In the genomic region with DNA sequence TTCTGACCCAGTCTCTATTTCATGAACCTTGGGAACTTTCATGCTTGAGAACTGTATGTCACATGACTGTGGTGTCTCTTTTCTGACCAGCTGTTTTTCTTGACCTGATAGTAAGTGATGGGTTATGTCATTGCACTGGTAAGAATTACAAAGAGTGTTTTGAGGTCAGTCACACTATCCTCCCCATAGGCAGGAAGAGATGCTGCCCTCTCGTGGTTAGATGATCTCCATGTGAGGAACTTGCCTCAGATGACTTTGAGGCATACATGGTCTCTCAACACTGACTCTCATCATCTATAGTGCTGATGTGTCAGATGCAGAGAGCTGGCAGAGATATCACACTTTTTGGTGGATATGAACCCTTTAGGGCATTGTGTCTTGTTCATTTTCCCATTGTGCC, we compare ENCODE assay signal across 13 mouse cellular contexts. TPM values are rescaled to one million over a fixed set of nuclear protein-coding genes. Genes with fewer than 3 reads are reported as not detected.
DNase-seq lines count a peak whose midpoint lies in the region; ATAC-seq and TF ChIP-seq lines count a peak whose summit lies in the region.
"Had no signal": no experiment of that assay in that cellular context is flagged by ENCODE, and none has a peak within 500 bp of the region (broad histone marks: within the 10 kb centered on the region; RNA-seq: fewer than 3 reads in every experiment).

No protein-coding gene starts in this region.

- no peaks in the 10 kb centered on the region for H3K9me3 ChIP-seq in midbrain, postnatal 0 days (ENCODE audit: low read length)
- peaks cover 4% of the 10 kb centered on the region; the same call in 1 of the 2 replicates for H3K9me3 ChIP-seq in midbrain, embryonic 10.5 days (replicated peaks)
- H3K9me3 ChIP-seq: heart, embryonic 15.5 days; lung, embryonic 15.5 days had no signal

- peak; percentile 77 for DNase-seq in heart, adult 11 months
- no peak for DNase-seq in heart, adult 8-10 months (ENCODE audit: low spot score)
- no peak for DNase-seq in midbrain, postnatal 0 days (ENCODE audit: low spot score)
- no peak for DNase-seq in midbrain, embryonic 10.5 days (ENCODE audit: low spot score)
- DNase-seq in ZHBTc4 (ENCODE audit: low read depth, low spot score): peak; percentile 53
- peak; percentile 76 for DNase-seq in splenic B cell, adult 2 months (ENCODE audit: low read depth, low spot score)
- DNase-seq in ovary, adult 18-20 months (ENCODE audit: low spot score): no peak
- no peak for DNase-seq in left cerebral cortex, postnatal 14 days (ENCODE audit: low spot score in 2 of 2)

- intact Hi-C loops in left cerebral cortex, postnatal 14 days (cut with DNase I): no loop called here

- 14% methylated on average over 1 of the region's 1 CpGs for WGBS in midbrain, postnatal 0 days
- WGBS in midbrain, embryonic 10.5 days: 38% methylated on average over 1 of the region's 1 CpGs

- H3K27ac ChIP-seq in midbrain, postnatal 0 days (ENCODE audit: low read depth, low read length): no peak overlapping the region
- H3K27ac ChIP-seq in midbrain, embryonic 10.5 days (replicated peaks): no peak overlapping the region
- H3K27ac ChIP-seq: heart, embryonic 15.5 days; lung, embryonic 15.5 days had no signal

- H3K9ac ChIP-seq in midbrain, postnatal 0 days (replicated peaks; ENCODE audit: low read length, poor library complexity, severe bottlenecking): no peak overlapping the region
- H3K9ac ChIP-seq: heart, embryonic 15.5 days; lung, embryonic 15.5 days had no signal

- ATAC-seq in midbrain, postnatal 0 days (ENCODE audit: low FRiP score): no peak
- ATAC-seq: hindbrain, embryonic 16.5 days had no signal

- no peaks in the 10 kb centered on the region for H3K27me3 ChIP-seq in midbrain, postnatal 0 days (ENCODE audit: insufficient read depth, low read length)
- H3K27me3 ChIP-seq in midbrain, embryonic 10.5 days (ENCODE audit: low read depth, poor library complexity, severe bottlenecking): no peaks in the 10 kb centered on the region
- H3K27me3 ChIP-seq in splenic B cell, adult 2 months (ENCODE audit: control insufficient read depth, insufficient read depth, low read length, poor library complexity, severe bottlenecking): no peaks in the 10 kb centered on the region
- H3K27me3 ChIP-seq: heart, embryonic 15.5 days; lung, embryonic 15.5 days had no signal

- TF ChIP-seq CTCF in midbrain, postnatal 0 days (IDR thresholded peaks at IDR 0.05): peak; percentile 22; the same call in 1 of the 2 replicates

- H3K4me2 ChIP-seq in midbrain, postnatal 0 days (ENCODE audit: low read depth, low read length, poor library complexity, severe bottlenecking): no peak overlapping the region
- H3K4me2 ChIP-seq: heart, embryonic 15.5 days; lung, embryonic 15.5 days had no signal

- no peaks in the 10 kb centered on the region for H3K36me3 ChIP-seq in midbrain, postnatal 0 days (ENCODE audit: insufficient read depth, low read length)
- no peaks in the 10 kb centered on the region for H3K36me3 ChIP-seq in midbrain, embryonic 10.5 days
- no peaks in the 10 kb centered on the region for H3K36me3 ChIP-seq in splenic B cell, adult 2 months (ENCODE audit: control insufficient read depth, insufficient read depth, low read length, poor library complexity, severe bottlenecking)
- H3K36me3 ChIP-seq: heart, embryonic 15.5 days; lung, embryonic 15.5 days had no signal

- H3K4me3 ChIP-seq in midbrain, postnatal 0 days (ENCODE audit: low read depth, low read length): no peak overlapping the region
- no peak overlapping the region for H3K4me3 ChIP-seq in midbrain, embryonic 10.5 days
- H3K4me3 ChIP-seq: erythroblast, embryonic 14.5 days; heart, embryonic 15.5 days; lung, embryonic 15.5 days had no signal

- no peaks in the 10 kb centered on the region for H3K4me1 ChIP-seq in midbrain, postnatal 0 days (ENCODE audit: insufficient read depth, low read length)
- no peaks in the 10 kb centered on the region for H3K4me1 ChIP-seq in midbrain, embryonic 10.5 days
- H3K4me1 ChIP-seq: heart, embryonic 15.5 days; lung, embryonic 15.5 days had no signal

RNA-seq across cellular contexts. Expression of a gene that starts 5.8 kb away (rescaled TPM):
- total RNA-seq in heart, adult 8-10 months (2022): under 1 TPM in 2 of 4 experiments, not detected in 2; 0.14 to 0.28 TPM
- total RNA-seq in midbrain, postnatal 0 days (2014; rRNA removed): 0.09 TPM in 1 of 2 replicates, not detected in the other
- polyA plus RNA-seq in midbrain, postnatal 0 days (2015; fragmentation: Nextera tagmentation; extraction: Ambion mirVana): not detected in 2 replicates
- polyA plus RNA-seq in midbrain, embryonic 10.5 days (2016; fragmentation: Nextera tagmentation; extraction: Ambion mirVana): not detected in 2 replicates
- not detected for total RNA-seq in left cerebral cortex, postnatal 14 days (2021)
- total RNA-seq: left cerebral cortex, postnatal 10 days had no signal
- polyA plus RNA-seq: erythroblast, embryonic 14.5 days; heart, embryonic 15.5 days; hindbrain, embryonic 16.5 days had no signal

RNA-seq across cellular contexts. Expression of a gene that starts 11.6 kb away (rescaled TPM):
- under 1 TPM in 2 of 4 experiments, not detected in 2; 0.24 to 0.63 TPM for total RNA-seq in heart, adult 8-10 months (2022)
- total RNA-seq in midbrain, postnatal 0 days (2014; rRNA removed): 0.61 TPM in 1 of 2 replicates, not detected in the other
- not detected in 2 replicates for polyA plus RNA-seq in midbrain, postnatal 0 days (2015; fragmentation: Nextera tagmentation; extraction: Ambion mirVana)
- polyA plus RNA-seq in midbrain, embryonic 10.5 days (2016; fragmentation: Nextera tagmentation; extraction: Ambion mirVana): not detected in 2 replicates
- not detected for total RNA-seq in left cerebral cortex, postnatal 14 days (2021)
- total RNA-seq: left cerebral cortex, postnatal 10 days had no signal
- polyA plus RNA-seq: erythroblast, embryonic 14.5 days; hindbrain, embryonic 16.5 days had no signal

RNA-seq across cellular contexts. Expression of a gene that starts 58.9 kb away (rescaled TPM):
- total RNA-seq in heart, adult 8-10 months (2022): under 1 TPM in 1 of 4 experiments, not detected in 3; 0.12 TPM
- not detected in 2 replicates for total RNA-seq in midbrain, postnatal 0 days (2014; rRNA removed)
- polyA plus RNA-seq in midbrain, postnatal 0 days (2015; fragmentation: Nextera tagmentation; extraction: Ambion mirVana): not detected in 2 replicates
- polyA plus RNA-seq in midbrain, embryonic 10.5 days (2016; fragmentation: Nextera tagmentation; extraction: Ambion mirVana): 0.07 TPM in 1 of 2 replicates, not detected in the other
- total RNA-seq in left cerebral cortex, postnatal 14 days (2021): not detected
- total RNA-seq: left cerebral cortex, postnatal 10 days had no signal
- polyA plus RNA-seq: erythroblast, embryonic 14.5 days; hindbrain, embryonic 16.5 days had no signal

Comparison
In these comparisons a context has a peak if more than half of its experiments do, and no peak if none do; other contexts are left out.
1. DNase-seq: peak in heart, adult 11 months (single experiment), ZHBTc4 (single experiment) and splenic B cell, adult 2 months (single experiment); none in heart, adult 8-10 months (single experiment), midbrain, postnatal 0 days (single experiment), midbrain, embryonic 10.5 days (single experiment), ovary, adult 18-20 months (single experiment) and left cerebral cortex, postnatal 14 days (0 of 2).